Mouse (Mus musculus) B cell, adult 2 months (primary cell): ENCODE results near the gene Nxph3.
"Not testable (repeated sequence)": the region's sequence is repeated elsewhere in the genome, so short reads cannot be mapped to it uniquely, and the experiment has no call there.

Source experiments
- DNase-seq, 2 experiments: peaks; one replicate each; pipeline ENCODE4 v3.0.0; 2022

Nxph3 gene

GRCm38 (mm10) chr11:95517162-95517561, 2.8 kb upstream of the Nxph3 start:
- no peak for DNase-seq

- DNase-seq: no peak
Measured at GRCm38 (mm10) chr11:95516491-95516911, 2.1 kb upstream of the Nxph3 start.

- no peak for DNase-seq
Measured at GRCm38 (mm10) chr11:95515376-95516323, 1.3 kb upstream of the Nxph3 start.

GRCm38 (mm10) chr11:95513461-95514297, 691 bp downstream of the Nxph3 start:
- no peak for DNase-seq

GRCm38 (mm10) chr11:95512383-95512782, 2.0 kb downstream of the Nxph3 start:
- DNase-seq: no peak

GRCm38 (mm10) chr11:95511919-95512318, 2.5 kb downstream of the Nxph3 start:
- no peak for DNase-seq

GRCm38 (mm10) chr11:95510631-95511030, 3.7 kb downstream of the Nxph3 start:
- DNase-seq: no peak

- DNase-seq: peak in 1 of 2 experiments; percentile 35
Measured at GRCm38 (mm10) chr11:95509126-95509717, 5.1 kb downstream of the Nxph3 start.

- DNase-seq: no peak
Measured at GRCm38 (mm10) chr11:95508211-95508926, 6.0 kb downstream of the Nxph3 start.

- DNase-seq: no peak
Measured at GRCm38 (mm10) chr11:95507785-95508184, 6.6 kb downstream of the Nxph3 start.

- DNase-seq: no peak
Measured at GRCm38 (mm10) chr11:95507041-95507716, 7.2 kb downstream of the Nxph3 start.

- no peak for DNase-seq
Measured at GRCm38 (mm10) chr11:95504271-95504731, 10.1 kb downstream of the Nxph3 start.

GRCm38 (mm10) chr11:95503581-95504180, 10.7 kb downstream of the Nxph3 start:
- DNase-seq: no peak

- not testable (repeated sequence) for DNase-seq
Measured at GRCm38 (mm10) chr11:95501826-95502225, 12.5 kb downstream of the Nxph3 start.

- no peak for DNase-seq
Measured at GRCm38 (mm10) chr11:95500836-95501235, 13.5 kb downstream of the Nxph3 start.

GRCm38 (mm10) chr11:95500412-95500811, 14.0 kb downstream of the Nxph3 start:
- no peak for DNase-seq

- no peak for DNase-seq
Measured at GRCm38 (mm10) chr11:95497921-95498320, 16.4 kb downstream of the Nxph3 start.

- no peak for DNase-seq
Measured at GRCm38 (mm10) chr11:95495883-95496282, 18.5 kb downstream of the Nxph3 start.

GRCm38 (mm10) chr11:95494374-95494773, 20.0 kb downstream of the Nxph3 start:
- no peak for DNase-seq

- DNase-seq: no peak
Measured at GRCm38 (mm10) chr11:95493950-95494349, 20.4 kb downstream of the Nxph3 start.

- DNase-seq: no peak
Measured at GRCm38 (mm10) chr11:95493010-95493409, 21.4 kb downstream of the Nxph3 start.
